In genomic region chr5:91724881-91725280, GRCm38 (mm10) we compare ENCODE assay signal across 33 mouse cellular contexts.
"Had no signal": no experiment of that assay in that cellular context is flagged by ENCODE, and none has a peak within 500 bp of the region (broad histone marks: within the 10 kb centered on the region; RNA-seq: fewer than 3 reads in every experiment).

No protein-coding gene starts in this region.

- ATAC-seq: liver, embryonic 12.5 days; liver, postnatal 0 days; lung, postnatal 0 days; midbrain, embryonic 13.5 days; midbrain, embryonic 15.5 days; midbrain, embryonic 16.5 days had no signal

- H3K36me3 ChIP-seq: limb, embryonic 10.5 days; limb, embryonic 12.5 days; limb, embryonic 13.5 days; limb, embryonic 15.5 days; liver, embryonic 12.5 days; liver, embryonic 13.5 days; liver, embryonic 15.5 days; lung, embryonic 15.5 days; midbrain, embryonic 10.5 days; midbrain, embryonic 12.5 days; midbrain, embryonic 13.5 days; midbrain, embryonic 15.5 days; neural tube, embryonic 12.5 days; neural tube, embryonic 13.5 days had no signal

- H3K4me1 ChIP-seq: limb, embryonic 15.5 days; lung, embryonic 15.5 days; neural tube, embryonic 12.5 days had no signal

- H3K9me3 ChIP-seq: limb, embryonic 10.5 days; limb, embryonic 12.5 days; limb, embryonic 13.5 days; limb, embryonic 15.5 days; liver, embryonic 12.5 days; liver, embryonic 13.5 days; liver, embryonic 15.5 days; lung, embryonic 15.5 days; megakaryocyte, embryonic 14.5 days; midbrain, embryonic 10.5 days; midbrain, embryonic 12.5 days; midbrain, embryonic 13.5 days; midbrain, embryonic 15.5 days; neural tube, embryonic 12.5 days; neural tube, embryonic 13.5 days had no signal

- H3K4me3 ChIP-seq: limb, embryonic 10.5 days; limb, embryonic 12.5 days; limb, embryonic 13.5 days; limb, embryonic 15.5 days; liver, embryonic 12.5 days; liver, embryonic 13.5 days; liver, embryonic 15.5 days; lung, embryonic 15.5 days; megakaryocyte, embryonic 14.5 days; midbrain, embryonic 10.5 days; midbrain, embryonic 12.5 days; midbrain, embryonic 13.5 days; midbrain, embryonic 15.5 days; myocyte; neural tube, embryonic 12.5 days; neural tube, embryonic 13.5 days had no signal

- H3K27me3 ChIP-seq: limb, embryonic 12.5 days; limb, embryonic 13.5 days; limb, embryonic 15.5 days; liver, embryonic 12.5 days; liver, embryonic 13.5 days; liver, embryonic 15.5 days; lung, embryonic 15.5 days; megakaryocyte, embryonic 14.5 days; neural tube, embryonic 12.5 days; neural tube, embryonic 13.5 days had no signal

- DNase-seq: left cerebral cortex, postnatal 4 days; liver; liver, embryonic 13.5 days; liver, postnatal 0 days; lung, adult 18-20 months; lung, adult 2 months; lung, embryonic 14.5 days; lung, postnatal 10 days; lung, postnatal 14 days; lung, postnatal 36 days; lung, postnatal 4 days; midbrain, embryonic 14.5 days had no signal

- H3K27ac ChIP-seq: limb, embryonic 12.5 days; limb, embryonic 13.5 days; limb, embryonic 15.5 days; liver, embryonic 13.5 days; liver, embryonic 14.5 days; liver, embryonic 15.5 days; lung, embryonic 15.5 days; macrophage; midbrain, embryonic 10.5 days; midbrain, embryonic 12.5 days; midbrain, embryonic 13.5 days; midbrain, embryonic 15.5 days; neural tube, embryonic 12.5 days; neural tube, embryonic 13.5 days had no signal

- H3K9ac ChIP-seq: limb, embryonic 12.5 days; limb, embryonic 13.5 days; limb, embryonic 15.5 days; liver, embryonic 12.5 days; liver, embryonic 13.5 days; liver, embryonic 14.5 days; liver, embryonic 15.5 days; liver, postnatal 0 days; lung, embryonic 14.5 days; lung, embryonic 15.5 days; midbrain, embryonic 12.5 days; midbrain, embryonic 13.5 days; midbrain, embryonic 15.5 days; neural tube, embryonic 12.5 days; neural tube, embryonic 13.5 days had no signal

- H3K4me2 ChIP-seq: limb, embryonic 12.5 days; limb, embryonic 13.5 days; limb, embryonic 15.5 days; liver, embryonic 11.5 days; liver, embryonic 12.5 days; liver, embryonic 13.5 days; liver, embryonic 15.5 days; lung, embryonic 14.5 days; lung, embryonic 15.5 days; midbrain, embryonic 11.5 days; midbrain, embryonic 12.5 days; midbrain, embryonic 13.5 days; midbrain, embryonic 15.5 days; neural tube, embryonic 12.5 days; neural tube, embryonic 13.5 days had no signal
